Mouse (Mus musculus) E14TG2a.4 (cell line): ENCODE measurements at regions not wholly inside any gene's neighbourhood (a gene's known extent, or its start where the extent isn't known, plus 50 kb on each side); places are given as distances from the start of the nearest gene placed in this dataset.

Experiments
- CTCF ChIP-seq: conservative IDR thresholded peaks from 2 replicates; pipeline ENCODE4 v1.5.1; 2014; ENCODE audit warnings: low read length
- NANOG ChIP-seq: IDR thresholded peaks from 2 replicates; pipeline ENCODE4 v1.6.1; 2014; ENCODE audit warnings: borderline replicate concordance, low read length, mixed read lengths
- POU5F1 ChIP-seq: IDR thresholded peaks from 2 replicates; pipeline ENCODE4 v1.6.1; 2014; ENCODE audit warnings: low read length, borderline replicate concordance

GRCm38 (mm10) chrX:127519114-127519513 lies 125.0 kb downstream of the 4921511C20Rik start:
- no peak; the same call in 1 of the 2 replicates for TF ChIP-seq CTCF
- no peak for TF ChIP-seq NANOG
- no peak for TF ChIP-seq POU5F1
